Mouse (Mus musculus): Measurements from ENCODE around the gene Fam71e1.

Gene Fam71e1

GRCm38 (mm10) chr7:44495992-44496770, at the start of gene Fam71e1, which contains the start of gene Emc10:
Gene Fam71e1, plus strand, starts transcription at chr7:44496581.
Gene Emc10, minus strand, starts transcription at chr7:44496529.
- peak; percentile 97 to 99 for DNase-seq (ENCODE audit: low spot score in 2 of 2)

- DNase-seq (ENCODE audit: low spot score in 2 of 2): no peak
Observed at GRCm38 (mm10) chr7:44453256-44453655, 43.1 kb upstream of the Fam71e1 start.

GRCm38 (mm10) chr7:44456302-44456701, 40.1 kb upstream of the Fam71e1 start:
- DNase-seq (ENCODE audit: low spot score in 2 of 2): no peak

GRCm38 (mm10) chr7:44460067-44460466, 36.3 kb upstream of the Fam71e1 start:
- DNase-seq (ENCODE audit: low spot score in 2 of 2): no peak

- DNase-seq (ENCODE audit: low spot score in 2 of 2): no peak
Observed at GRCm38 (mm10) chr7:44460767-44461502, 35.4 kb upstream of the Fam71e1 start.

- no peak for DNase-seq (ENCODE audit: low spot score in 2 of 2)
Observed at GRCm38 (mm10) chr7:44461503-44462217, 34.7 kb upstream of the Fam71e1 start.

- peak in 1 of 2 experiments; percentile 41 for DNase-seq (ENCODE audit: low spot score in 2 of 2)
Observed at GRCm38 (mm10) chr7:44462218-44463055, 33.9 kb upstream of the Fam71e1 start.

- DNase-seq (ENCODE audit: low spot score in 2 of 2): no peak
Observed at GRCm38 (mm10) chr7:44463056-44463425, 33.3 kb upstream of the Fam71e1 start.

GRCm38 (mm10) chr7:44463556-44464225, 32.7 kb upstream of the Fam71e1 start:
- no peak for DNase-seq (ENCODE audit: low spot score in 2 of 2)

- DNase-seq (ENCODE audit: low spot score in 2 of 2): no peak
Observed at GRCm38 (mm10) chr7:44464511-44464910, 31.9 kb upstream of the Fam71e1 start.

GRCm38 (mm10) chr7:44465111-44465510, 31.3 kb upstream of the Fam71e1 start, which contains the start of gene Aspdh:
Gene Aspdh, plus strand, starts transcription at chr7:44465391.
- DNase-seq (ENCODE audit: low spot score in 2 of 2): no peak

GRCm38 (mm10) chr7:44466006-44466887, 30.1 kb upstream of the Fam71e1 start:
- DNase-seq (ENCODE audit: low spot score in 2 of 2): no peak

GRCm38 (mm10) chr7:44466888-44467311, 29.5 kb upstream of the Fam71e1 start:
- no peak for DNase-seq (ENCODE audit: low spot score in 2 of 2)

GRCm38 (mm10) chr7:44467811-44468411, 28.5 kb upstream of the Fam71e1 start, which contains the start of gene Josd2:
Gene Josd2, plus strand, starts transcription at chr7:44467980.
- DNase-seq (ENCODE audit: low spot score in 2 of 2): peak; percentile 85 to 88

- DNase-seq (ENCODE audit: low spot score in 2 of 2): no peak
Observed at GRCm38 (mm10) chr7:44468644-44469285, 27.6 kb upstream of the Fam71e1 start.

- DNase-seq (ENCODE audit: low spot score in 2 of 2): no peak
Observed at GRCm38 (mm10) chr7:44469677-44470675, 26.4 kb upstream of the Fam71e1 start.
